17 mouse cellular contexts compared by ENCODE assay signal in the genomic region with DNA sequence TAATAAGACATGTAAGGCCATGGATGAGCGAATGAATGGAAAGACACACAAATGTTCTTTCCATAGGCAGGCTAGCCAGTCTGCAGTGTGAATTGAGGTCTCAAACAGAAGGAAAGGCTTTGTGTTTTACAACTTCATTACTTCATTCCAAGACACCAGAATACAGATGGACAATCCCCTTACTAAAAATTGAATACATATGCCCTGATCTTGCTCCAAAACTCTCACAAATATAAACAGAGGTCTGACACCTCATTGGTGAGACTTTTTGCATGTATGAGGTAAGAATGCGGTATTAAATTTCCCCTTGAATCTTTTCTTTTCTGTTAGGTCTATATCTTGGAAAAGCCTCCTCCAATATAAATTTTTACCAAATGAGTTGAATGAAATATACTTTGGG.
"Had no signal": no experiment of that assay in that cellular context is flagged by ENCODE, and none has a peak within 500 bp of the region (broad histone marks: within the 10 kb centered on the region; RNA-seq: fewer than 3 reads in every experiment).

No protein-coding gene starts in this region.

- H3K4me3 ChIP-seq: neural tube, embryonic 12.5 days; neural tube, embryonic 13.5 days; neural tube, embryonic 15.5 days; stomach, embryonic 15.5 days had no signal

- H3K27me3 ChIP-seq: neural tube, embryonic 12.5 days; neural tube, embryonic 13.5 days; neural tube, embryonic 15.5 days; stomach, embryonic 15.5 days had no signal

- H3K4me2 ChIP-seq: neural tube, embryonic 12.5 days; neural tube, embryonic 13.5 days; neural tube, embryonic 15.5 days; stomach, embryonic 15.5 days had no signal

- H3K9me3 ChIP-seq: neural tube, embryonic 12.5 days; neural tube, embryonic 13.5 days; neural tube, embryonic 15.5 days; stomach, embryonic 15.5 days had no signal

- DNase-seq: retina, postnatal 1 day; right cerebral cortex, adult 18-20 months; right cerebral cortex, postnatal 14 days; right cerebral cortex, postnatal 25 days; right cerebral cortex, postnatal 4 days; spleen, adult 18-20 months; thymus, adult 18-20 months; thymus, adult 2 months; thymus, postnatal 14 days; thymus, postnatal 25 days; thymus, postnatal 36 days; thymus, postnatal 4 days had no signal

- H3K4me1 ChIP-seq: neural tube, embryonic 12.5 days; neural tube, embryonic 13.5 days; neural tube, embryonic 15.5 days; stomach, embryonic 15.5 days had no signal

- H3K27ac ChIP-seq: neural tube, embryonic 12.5 days; neural tube, embryonic 13.5 days; neural tube, embryonic 15.5 days; stomach, embryonic 15.5 days; stomach, postnatal 0 days had no signal

- H3K36me3 ChIP-seq: neural tube, embryonic 12.5 days; neural tube, embryonic 13.5 days; neural tube, embryonic 15.5 days; stomach, embryonic 15.5 days had no signal

- H3K9ac ChIP-seq: neural tube, embryonic 12.5 days; neural tube, embryonic 13.5 days; neural tube, embryonic 15.5 days; stomach, embryonic 15.5 days had no signal
